Mouse (Mus musculus) left cerebral cortex, adult 2 months (tissue): ENCODE results near the gene Cyp4f16. TPM values are rescaled to one million over a fixed set of nuclear protein-coding genes. Genes with fewer than 3 reads are reported as not detected.
A peak's percentile ranks its signal among the peaks of the same experiment; 100 is the strongest.
"Not testable (repeated sequence)": the region's sequence is repeated elsewhere in the genome, so short reads cannot be mapped to it uniquely, and the experiment has no call there.

ENCODE experiments used
- DNase-seq, 2 experiments: peaks; one replicate each; pipeline ENCODE4 v3.0.0; 2021 to 2022; ENCODE audit warnings: low spot score in 2 of 2, mixed read lengths in 1 of 2; ENCODE audit errors: extremely low spot score in 1 of 2
- H3K27ac ChIP-seq: fragments of 200-600 bp; 2 replicates; pipeline ENCODE4 v1.8.1; 2022
- H3K4me3 ChIP-seq: fragments of 200-600 bp; 2 replicates; pipeline ENCODE4 v1.8.1; 2022
- CTCF ChIP-seq: fragments of 200-600 bp; IDR thresholded peaks from 2 replicates; pipeline ENCODE4 v1.8.1; 2022; ENCODE audit warnings: antibody characterized with exemption, mild to moderate bottlenecking, moderate library complexity
- intact Hi-C: fragments of 180-260 bp; cut with DNase I; formaldehyde crosslinking; loops from one replicate; pipeline ENCODE4 v1.15.1; 2025
- long read RNA-seq, 2 experiments: library from polyadenylated mRNA; stranded (forward); transcript quantifications; one replicate each; pipeline ENCODE4 v2.0.0; 2021; ENCODE audit warnings: borderline mapping rate in 2 of 2
- total RNA-seq, 2 experiments: library from RNA; stranded (reverse); gene quantifications; 2 replicates each; pipeline ENCODE4 v1.2.3; 2021

Gene Cyp4f16
- 1 to 10 TPM; 6.0 to 6.1 TPM for total RNA-seq
- long read RNA-seq, experiment 1, partial matches to known transcripts, result 0 of 7 reads
- long read RNA-seq, experiment 1, other reads (novel, unspliced or antisense), result 4 of 7 reads
- long read RNA-seq, experiment 2, partial matches to known transcripts, result 0 of 1 reads
- long read RNA-seq, experiment 2, other reads (novel, unspliced or antisense), result 1 of 1 reads

DNA sequence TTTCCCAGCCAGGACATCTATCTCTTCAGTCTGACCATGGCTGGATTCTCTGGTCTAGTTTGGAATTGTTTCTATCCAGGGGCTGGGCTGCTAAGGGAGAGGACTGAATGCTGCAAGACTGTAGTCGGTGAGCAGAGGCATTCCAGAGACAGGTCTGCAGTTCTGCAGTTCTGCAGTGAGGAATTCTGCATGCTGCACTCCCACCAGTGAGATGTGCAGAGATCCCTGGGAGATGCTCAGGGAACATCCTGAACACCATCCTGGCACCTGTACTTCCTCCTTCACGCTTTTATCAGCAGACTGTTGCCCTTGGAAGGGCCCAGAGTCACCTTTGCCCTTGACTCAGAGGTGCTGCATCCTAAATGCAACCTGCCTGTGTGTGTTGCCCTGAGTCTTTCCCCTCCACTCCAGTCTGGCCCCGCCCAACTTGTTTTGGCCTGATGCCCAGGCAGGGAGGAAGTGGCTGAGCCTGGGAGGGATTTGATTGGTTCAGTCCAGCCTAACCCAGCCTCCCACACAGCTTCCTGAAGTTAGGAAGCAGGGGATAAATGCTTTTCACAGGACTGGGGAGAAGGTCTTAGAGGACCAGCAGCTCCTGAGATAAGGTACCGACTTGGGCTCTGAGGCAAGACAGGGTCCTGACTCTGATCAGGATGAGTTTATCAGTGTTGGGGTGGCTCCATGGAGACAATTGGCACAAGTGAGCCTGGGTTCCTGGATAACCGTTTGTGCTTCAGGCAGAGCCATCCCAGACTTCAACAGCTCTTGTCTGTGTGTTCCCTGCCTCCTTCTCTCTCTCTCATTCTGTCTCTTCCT, at the start of gene Cyp4f16:
TSS of gene Cyp4f16 (plus strand) at position 508 of the 816 bp plus-strand sequence.
- H3K27ac ChIP-seq, intact Hi-C loops: not testable (repeated sequence)
- H3K4me3 ChIP-seq, result peak within 1 kb of the TSS; percentile 34
- DNase-seq, result peak; percentile 65 to 75

DNA sequence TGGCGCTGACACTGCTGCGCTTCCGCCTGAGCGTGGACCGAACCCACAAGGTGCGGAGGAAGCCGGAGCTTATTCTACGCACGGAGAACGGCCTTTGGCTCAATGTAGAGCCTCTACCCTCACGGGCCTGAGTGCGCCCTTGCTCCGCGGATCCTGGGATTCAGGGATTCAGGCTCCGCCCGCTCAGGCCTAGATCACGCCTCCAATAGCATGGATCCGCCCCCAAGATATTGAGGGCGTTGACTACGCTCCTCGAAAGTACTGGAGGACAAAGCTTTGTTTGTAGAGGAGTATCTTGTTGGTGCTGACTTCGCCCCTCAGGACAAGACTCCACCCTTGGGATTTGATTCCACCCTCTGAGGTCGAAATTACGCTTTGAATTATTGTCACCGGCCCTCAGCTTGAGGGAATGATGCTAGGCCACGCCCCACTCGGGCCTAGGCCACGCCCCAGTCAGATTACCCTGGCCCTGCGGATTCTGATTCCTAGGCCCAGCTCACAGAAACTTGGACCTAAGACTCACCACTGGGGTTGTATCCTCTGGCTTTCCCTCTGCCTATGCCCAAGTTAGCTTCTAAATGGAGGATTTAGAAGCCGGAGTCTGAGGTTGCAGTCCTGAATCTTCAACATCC, 43.9 kb upstream of the Cyp4f16 start:
- no peak for DNase-seq
- Histone ChIP-seq H3K4me3 (peak overlapping the region; percentile 11; the same call in 1 of the 2 replicates), H3K27ac (no peak overlapping the region)
- no peak for TF ChIP-seq CTCF
- intact Hi-C loops, result loop anchor here (5.0 kb wide), 1 partner anchor 60 kb away; no protein-coding TSS in a partner anchor

DNA sequence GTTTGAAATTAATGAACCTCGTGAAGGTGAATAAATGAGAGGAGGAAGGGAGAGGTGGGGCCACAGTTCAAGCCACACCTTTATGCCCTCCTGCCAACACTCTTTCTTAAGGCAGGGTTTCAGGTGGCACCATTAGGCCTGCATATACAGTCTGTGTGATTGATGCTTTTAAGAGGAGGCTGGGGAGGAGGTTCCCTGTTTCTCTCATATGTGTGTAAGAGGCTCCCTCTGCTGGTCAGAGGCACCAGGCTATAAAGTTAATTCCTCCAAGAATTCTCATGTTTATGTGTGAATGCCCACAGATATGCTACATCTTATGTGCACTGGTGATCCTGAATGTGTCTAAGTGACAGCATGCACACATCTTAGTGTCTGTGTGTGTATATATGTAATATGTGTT, 41.8 kb upstream of the Cyp4f16 start:
- intact Hi-C loops, result loop anchor here (1.0 to 5.0 kb wide), 3 partner anchors 62 to 145 kb away; no protein-coding TSS in a partner anchor
- Histone ChIP-seq H3K4me3 (no peak overlapping the region), H3K27ac (no peak overlapping the region)
- peak; percentile 89 for TF ChIP-seq CTCF
- peak; percentile 61 to 70 for DNase-seq

DNA sequence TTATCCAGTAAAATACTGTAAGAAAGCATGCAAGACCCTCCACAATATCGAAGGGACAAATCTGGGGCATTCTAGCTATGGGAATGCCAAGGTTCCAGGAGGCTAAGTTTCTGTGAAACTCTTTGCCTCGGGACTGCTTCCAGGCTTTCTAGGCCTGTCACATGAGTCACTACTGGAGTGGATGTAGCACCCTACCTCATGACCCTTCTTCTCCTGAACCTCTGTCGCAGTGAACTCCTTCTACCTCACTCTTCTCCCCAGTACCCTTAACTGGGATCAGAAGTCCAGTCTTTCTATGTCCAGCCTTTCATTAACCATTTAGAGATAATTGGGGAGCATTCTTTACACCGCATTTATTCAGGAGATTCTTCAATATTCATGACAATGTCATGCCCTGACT, 35.8 kb upstream of the Cyp4f16 start:
- DNase-seq, H3K4me3 ChIP-seq, intact Hi-C loops: not testable (repeated sequence)

DNA sequence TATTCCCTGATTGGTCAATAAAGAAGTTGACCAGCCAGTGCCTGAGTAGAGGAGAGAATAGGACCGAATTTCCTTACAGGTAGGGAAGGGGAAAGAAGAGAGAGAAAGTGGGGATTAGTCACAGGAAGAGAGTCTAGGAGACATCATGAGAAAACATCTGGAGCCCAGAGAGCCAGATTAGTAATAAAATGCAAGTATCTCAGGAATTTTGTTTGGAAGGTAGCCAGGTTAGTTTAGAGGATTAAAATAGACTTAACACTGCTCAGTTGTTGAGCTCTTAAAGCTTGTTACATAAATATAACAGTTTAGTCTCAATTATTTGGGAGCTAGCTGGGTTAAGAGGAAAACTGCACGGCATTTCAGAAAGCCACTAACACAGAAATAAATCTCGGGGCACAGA, 35.3 kb upstream of the Cyp4f16 start:
- no peak overlapping the region for H3K4me3 ChIP-seq
- intact Hi-C loops, result no loop called here
- no peak for TF ChIP-seq CTCF

More for the DNA sequence above, 35.8 kb upstream of the Cyp4f16 start:
- H3K27ac ChIP-seq, result not testable (repeated sequence)

DNA sequence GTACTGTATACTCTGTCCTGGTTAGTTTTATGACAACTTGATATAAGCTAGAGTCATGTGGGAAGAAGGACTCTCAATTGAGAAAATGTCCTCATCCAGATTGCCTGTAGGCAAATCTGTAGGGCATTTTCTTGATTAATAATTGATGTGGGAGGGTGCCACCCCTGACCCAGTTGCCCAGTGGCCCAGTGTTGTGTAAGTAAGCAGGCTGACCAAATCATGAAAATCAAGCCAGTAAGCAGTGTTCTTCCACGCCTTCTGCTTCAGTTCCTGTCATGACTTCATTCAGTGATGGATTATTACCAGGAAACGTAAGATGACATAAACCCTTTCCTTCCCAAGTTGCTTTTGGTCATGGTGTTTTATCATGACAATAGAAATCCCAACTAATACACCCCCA, 33.2 kb upstream of the Cyp4f16 start:
- no peak for DNase-seq
- no peak overlapping the region for H3K4me3 ChIP-seq
- intact Hi-C loops, result no loop called here
- no peak overlapping the region for H3K27ac ChIP-seq
- no peak for TF ChIP-seq CTCF

More for the DNA sequence above, 35.3 kb upstream of the Cyp4f16 start:
- no peak for DNase-seq
- no peak overlapping the region for H3K27ac ChIP-seq

DNA sequence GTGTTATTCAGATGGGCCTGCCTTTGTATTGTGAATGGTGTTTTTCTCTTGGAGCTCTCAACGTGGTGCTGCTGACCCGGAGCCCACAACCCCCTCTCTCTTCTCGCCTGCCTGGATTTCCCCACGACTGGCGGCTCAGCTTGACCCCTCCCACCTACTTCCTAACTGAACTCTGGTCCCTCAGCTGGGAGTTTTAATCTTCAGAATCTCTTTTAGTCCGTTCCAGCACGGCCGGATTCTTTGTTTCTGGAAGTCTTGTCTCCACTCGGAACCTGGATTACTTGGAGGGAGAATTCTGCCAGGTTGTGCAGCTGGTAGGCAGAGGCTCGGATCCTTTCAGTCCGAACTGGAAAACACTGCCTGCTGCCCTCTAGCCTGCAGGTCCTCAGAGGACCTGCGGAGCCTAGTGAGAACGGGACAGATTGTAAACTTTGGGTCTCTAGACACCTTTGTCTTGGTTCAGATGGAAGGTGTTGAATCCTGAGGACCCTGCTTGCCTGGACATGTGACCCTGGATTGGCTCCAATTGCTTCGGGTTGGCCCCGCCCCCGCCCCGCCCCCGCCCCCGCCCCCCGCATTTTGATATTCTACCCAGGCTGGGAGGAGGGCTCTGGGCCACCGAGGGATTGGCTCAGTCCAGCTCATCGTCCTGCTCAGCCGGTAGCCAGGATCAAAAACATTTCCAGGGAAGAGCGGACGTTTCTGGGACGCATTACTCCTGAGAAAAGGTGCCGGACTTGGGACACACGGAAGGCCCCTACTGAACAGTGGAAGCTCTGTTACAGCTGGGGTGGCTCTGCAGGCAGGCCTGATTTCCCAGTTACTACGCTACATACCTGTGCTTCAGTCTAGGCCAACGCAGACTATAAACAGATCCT, 30.3 kb upstream of the Cyp4f16 start, which contains the start of gene Cyp4f17:
TSS of gene Cyp4f17 (plus strand) at position 200 of the 878 bp plus-strand sequence.
- no peak for DNase-seq
- no peak for TF ChIP-seq CTCF
- Histone ChIP-seq H3K4me3 (peak within 1 kb of the TSS; percentile 43), H3K27ac (peak within 1 kb of the TSS; percentile 55)
- intact Hi-C loops, result no loop called here

DNA sequence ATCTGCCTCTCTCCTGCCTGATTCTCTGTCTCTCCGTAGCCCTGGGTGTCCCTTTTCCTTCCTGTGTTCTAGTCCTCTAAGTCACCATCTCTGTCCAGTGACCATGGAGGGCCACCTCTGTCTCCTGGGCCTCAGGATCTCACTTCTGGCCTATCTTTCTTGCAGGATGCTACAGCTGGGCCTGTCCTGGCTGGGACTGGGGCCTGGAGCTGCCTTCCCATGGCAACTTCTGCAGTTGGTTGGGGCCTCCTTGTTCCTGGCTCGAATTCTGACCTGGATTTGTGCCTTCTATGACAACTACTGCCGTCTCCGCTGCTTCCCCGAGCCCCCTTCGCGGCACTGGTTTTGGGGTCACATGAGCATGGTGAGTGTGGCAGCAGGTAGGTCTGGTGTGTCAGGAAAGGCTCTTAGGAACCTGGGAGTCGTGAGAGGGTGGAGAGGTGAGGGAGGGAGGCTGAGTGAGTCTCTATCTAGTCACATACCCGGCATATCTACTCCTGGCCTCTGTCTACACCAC, 29.6 kb upstream of the Cyp4f16 start:
- DNase-seq, result no peak
- TF ChIP-seq CTCF, result no peak
- intact Hi-C loops, result no loop called here
- 0 out of 2 replicates have a peak overlapping the region, but pooled peaks have one; percentile 15 for H3K27ac ChIP-seq
- peak overlapping the region; percentile 43 for H3K4me3 ChIP-seq

DNA sequence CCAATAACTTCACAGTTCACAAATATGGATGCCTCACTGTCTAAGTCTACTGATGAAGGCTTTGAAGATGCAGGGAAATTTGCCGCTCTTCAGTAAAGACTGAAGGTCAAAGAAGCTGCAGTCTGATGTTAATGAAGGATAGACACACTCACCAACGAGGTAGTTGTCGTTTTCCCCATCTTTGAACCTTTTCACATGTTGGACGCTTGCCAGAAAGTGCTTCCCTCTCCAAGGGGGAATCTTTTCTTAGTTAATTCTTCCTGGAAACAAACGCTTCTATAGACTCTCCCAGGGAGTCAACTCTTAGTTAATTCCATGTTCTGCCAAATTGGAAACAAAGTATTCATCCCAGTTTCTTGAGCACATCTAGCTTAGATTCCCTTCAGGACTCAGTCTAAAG, 20.2 kb upstream of the Cyp4f16 start:
- no peak overlapping the region for H3K27ac ChIP-seq
- H3K4me3 ChIP-seq, result no peak overlapping the region
- intact Hi-C loops, result no loop called here
- DNase-seq, result no peak
- no peak for TF ChIP-seq CTCF

DNA sequence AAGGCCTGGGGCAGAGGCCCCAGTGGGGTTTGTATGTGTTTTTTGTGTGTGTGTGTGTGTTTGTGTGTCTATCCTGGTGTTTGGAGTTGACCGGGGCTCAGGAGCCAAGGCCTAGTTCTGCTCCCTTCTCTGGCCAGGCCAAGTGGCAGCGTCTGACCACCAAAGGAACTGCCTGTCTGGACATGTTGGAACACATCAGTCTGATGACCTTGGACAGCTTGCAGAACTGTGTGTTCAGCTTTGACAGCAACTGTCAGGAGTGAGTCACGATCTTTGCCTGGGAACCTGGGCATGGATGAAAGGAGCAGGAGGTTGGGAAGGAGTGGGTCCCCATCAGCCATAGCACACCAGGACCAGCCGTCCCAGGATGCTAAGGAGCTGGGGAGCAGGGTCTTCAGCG, 14.4 kb upstream of the Cyp4f16 start:
- Histone ChIP-seq H3K27ac (no peak overlapping the region), H3K4me3 (no peak overlapping the region)
- DNase-seq, result no peak
- TF ChIP-seq CTCF, result no peak
- intact Hi-C loops, result no loop called here

DNA sequence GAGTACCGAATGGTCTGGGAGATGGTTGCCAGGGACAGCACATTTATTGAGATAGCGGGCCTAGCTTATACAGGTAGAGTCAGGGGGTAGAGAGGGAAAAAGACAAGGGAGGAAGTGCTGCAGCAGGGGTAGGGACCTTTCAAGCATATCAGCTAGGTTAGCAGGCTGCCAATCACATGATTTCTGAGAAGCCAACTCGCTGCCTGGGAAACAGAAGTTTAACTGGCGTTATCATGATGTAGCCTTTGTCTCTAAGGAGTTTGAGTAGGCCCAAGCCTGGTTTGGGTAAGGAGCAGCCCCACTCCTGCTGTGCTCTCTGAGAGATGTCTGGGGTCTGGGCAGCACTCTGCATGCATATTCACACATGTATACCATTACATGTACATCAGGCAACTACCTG, 14.0 kb upstream of the Cyp4f16 start:
- H3K4me3 ChIP-seq, result no peak overlapping the region
- H3K27ac ChIP-seq, result no peak overlapping the region
- intact Hi-C loops, result no loop called here
- TF ChIP-seq CTCF, result no peak
- no peak for DNase-seq
